31 mouse cellular contexts compared by ENCODE assay signal in the genomic region with DNA sequence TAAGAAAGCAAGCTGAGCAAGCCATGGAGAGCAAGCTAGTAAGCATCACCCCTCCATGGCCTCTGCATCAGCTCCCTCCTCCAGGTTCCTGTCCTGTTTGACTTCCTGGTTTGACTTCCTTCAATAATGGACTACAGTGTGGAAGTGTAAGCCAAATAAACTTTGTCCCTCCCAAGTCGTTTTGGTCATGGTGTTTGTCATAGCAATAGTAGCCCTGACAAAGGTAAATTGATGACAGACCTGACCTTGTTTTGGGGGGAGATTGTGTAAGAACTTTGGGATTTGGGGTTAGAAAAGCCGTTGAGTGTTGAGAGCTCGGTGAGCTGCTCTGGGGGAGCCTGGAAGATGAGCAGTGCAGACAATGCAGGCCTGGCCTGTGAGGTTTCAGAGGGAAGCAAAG.
"Had no signal": no experiment of that assay in that cellular context is flagged by ENCODE, and none has a peak within 500 bp of the region (broad histone marks: within the 10 kb centered on the region; RNA-seq: fewer than 3 reads in every experiment).

No protein-coding gene starts in this region.

- H3K27me3 ChIP-seq: lung, embryonic 15.5 days; neural tube, embryonic 12.5 days had no signal

- ATAC-seq: liver, embryonic 12.5 days; liver, postnatal 0 days; lung, postnatal 0 days; midbrain, embryonic 15.5 days; midbrain, embryonic 16.5 days had no signal

- DNase-seq: left cerebral cortex, postnatal 4 days; liver; liver, embryonic 13.5 days; liver, postnatal 0 days; lung, adult 18-20 months; lung, adult 2 months; lung, embryonic 14.5 days; lung, postnatal 10 days; lung, postnatal 14 days; lung, postnatal 36 days; lung, postnatal 4 days; midbrain, embryonic 14.5 days had no signal

- H3K4me3 ChIP-seq: left cerebral cortex, adult 2 months; limb, embryonic 10.5 days; limb, embryonic 12.5 days; limb, embryonic 13.5 days; limb, embryonic 15.5 days; liver, embryonic 12.5 days; liver, embryonic 13.5 days; liver, embryonic 15.5 days; lung, embryonic 15.5 days; megakaryocyte, embryonic 14.5 days; midbrain, embryonic 10.5 days; midbrain, embryonic 12.5 days; midbrain, embryonic 15.5 days; myocyte; neural tube, embryonic 12.5 days; neural tube, embryonic 13.5 days had no signal

- H3K36me3 ChIP-seq: limb, embryonic 10.5 days; limb, embryonic 12.5 days; limb, embryonic 13.5 days; limb, embryonic 15.5 days; liver, embryonic 12.5 days; liver, embryonic 13.5 days; liver, embryonic 15.5 days; lung, embryonic 15.5 days; midbrain, embryonic 10.5 days; midbrain, embryonic 12.5 days; midbrain, embryonic 15.5 days; neural tube, embryonic 12.5 days; neural tube, embryonic 13.5 days had no signal

- H3K4me2 ChIP-seq: limb, embryonic 12.5 days; limb, embryonic 13.5 days; limb, embryonic 15.5 days; liver, embryonic 12.5 days; liver, embryonic 13.5 days; liver, embryonic 15.5 days; lung, embryonic 14.5 days; lung, embryonic 15.5 days; midbrain, embryonic 12.5 days; midbrain, embryonic 15.5 days; neural tube, embryonic 12.5 days; neural tube, embryonic 13.5 days had no signal

- H3K9ac ChIP-seq: limb, embryonic 12.5 days; limb, embryonic 13.5 days; limb, embryonic 15.5 days; liver, embryonic 12.5 days; liver, embryonic 13.5 days; liver, embryonic 14.5 days; liver, embryonic 15.5 days; liver, postnatal 0 days; lung, embryonic 14.5 days; lung, embryonic 15.5 days; midbrain, embryonic 12.5 days; midbrain, embryonic 15.5 days; neural tube, embryonic 12.5 days; neural tube, embryonic 13.5 days had no signal

- H3K9me3 ChIP-seq: limb, embryonic 10.5 days; limb, embryonic 15.5 days; liver, embryonic 12.5 days; liver, embryonic 13.5 days; liver, embryonic 15.5 days; lung, embryonic 15.5 days; midbrain, embryonic 10.5 days; midbrain, embryonic 15.5 days; neural tube, embryonic 13.5 days had no signal

- H3K27ac ChIP-seq: left cerebral cortex, adult 2 months; limb, embryonic 10.5 days; limb, embryonic 12.5 days; limb, embryonic 13.5 days; limb, embryonic 15.5 days; liver, embryonic 12.5 days; liver, embryonic 13.5 days; liver, embryonic 14.5 days; liver, embryonic 15.5 days; lung, embryonic 15.5 days; macrophage; midbrain, embryonic 12.5 days; midbrain, embryonic 15.5 days; neural tube, embryonic 12.5 days; neural tube, embryonic 13.5 days had no signal
